Mouse (Mus musculus) kidney, adult 2 months (tissue): ENCODE data around the gene Kcnc2.

Experiments used
- CTCF ChIP-seq: fragments of 200-500 bp; conservative IDR thresholded peaks from 2 replicates; pipeline ENCODE4 v1.5.1; 2011; ENCODE audit warnings: low read depth, mild to moderate bottlenecking, control low read depth, low read length, moderate library complexity, mixed read lengths; ENCODE audit not compliant: insufficient read depth, insufficient read length
- POLR2A ChIP-seq: fragments of 200-500 bp; IDR thresholded peaks from one replicate; pipeline ENCODE4 v1.6.1; 2011; ENCODE audit warnings: low read depth, low read length, control low read depth

DNA sequence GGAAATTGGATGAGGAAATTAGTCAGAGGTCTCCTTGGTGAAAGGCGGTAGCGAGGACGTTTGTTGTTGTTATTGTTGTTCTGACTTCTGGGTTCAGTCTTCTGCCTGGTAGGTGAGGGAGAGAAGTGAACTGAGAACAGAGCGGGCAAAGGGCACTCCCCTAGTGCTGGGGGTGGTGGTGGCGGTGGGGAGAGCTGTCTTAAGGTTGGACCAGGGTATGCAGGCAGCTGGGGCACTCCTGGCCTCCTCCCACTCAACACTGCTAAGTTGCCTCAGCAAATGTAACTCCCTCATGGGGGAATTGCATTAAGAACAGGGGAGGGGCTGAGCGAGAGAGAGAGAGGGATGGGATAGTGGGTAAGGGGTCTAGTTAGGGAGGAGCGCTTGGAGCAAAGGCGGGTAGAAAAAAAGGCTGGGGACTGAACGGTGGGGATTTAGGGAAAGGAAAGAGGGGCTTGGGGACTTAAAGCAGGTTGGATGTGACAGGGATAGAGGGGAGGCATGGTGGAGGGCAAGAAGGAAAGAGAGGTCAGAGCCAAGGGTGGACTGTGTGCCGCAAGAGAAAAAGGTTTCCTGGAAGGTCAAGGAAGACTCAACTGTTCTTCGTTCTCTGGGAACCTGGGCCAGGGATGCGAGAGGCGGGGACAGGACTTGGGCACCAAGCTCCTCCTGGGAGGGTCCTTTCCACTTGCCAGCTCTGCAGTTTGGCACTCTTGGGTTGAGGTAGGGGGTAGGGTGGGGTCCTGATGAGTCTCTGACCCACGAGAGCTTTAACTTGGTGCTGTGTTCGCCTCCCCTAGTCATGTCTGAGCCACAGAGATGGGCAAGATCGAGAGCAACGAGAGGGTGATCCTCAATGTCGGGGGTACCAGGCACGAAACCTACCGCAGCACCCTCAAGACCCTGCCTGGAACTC, at the start of gene Kcnc2:
- no peak for TF ChIP-seq CTCF
- TF ChIP-seq POLR2A = no peak
